Mouse (Mus musculus) monocyte, adult 5-6 weeks (primary cell): ENCODE results near the gene Chst8. TPM values are rescaled to one million over a fixed set of nuclear protein-coding genes. Genes with fewer than 3 reads are reported as not detected.

Experiments
- total RNA-seq: library from RNA; stranded (forward); fragments of 200-1000, 200-491, 200-594 nt; gene quantifications from 3 replicates; pipeline ENCODE4 v1.2.3, GENCODE M21; 2017

Chst8 gene
- total RNA-seq, 1 experiment from 2014 or later, result not detected

Other genes starting within 250 kb of the Chst8 start
- 0.48 to 1.8 TPM (median 1.1 TPM) in 3 replicates for gene Kctd15, start 156.0 kb downstream of the Chst8 start, total RNA-seq
- 41.3 to 56.2 TPM (median 52.8 TPM) in 3 replicates for gene Pepd, start 99.7 kb upstream of the Chst8 start, total RNA-seq
- 50.2 to 83.4 TPM (median 69.0 TPM) in 3 replicates for gene Cebpg, start 243.9 kb upstream of the Chst8 start, total RNA-seq